Mouse (Mus musculus): ENCODE measurements around the gene Poll.

The Poll gene

DNA sequence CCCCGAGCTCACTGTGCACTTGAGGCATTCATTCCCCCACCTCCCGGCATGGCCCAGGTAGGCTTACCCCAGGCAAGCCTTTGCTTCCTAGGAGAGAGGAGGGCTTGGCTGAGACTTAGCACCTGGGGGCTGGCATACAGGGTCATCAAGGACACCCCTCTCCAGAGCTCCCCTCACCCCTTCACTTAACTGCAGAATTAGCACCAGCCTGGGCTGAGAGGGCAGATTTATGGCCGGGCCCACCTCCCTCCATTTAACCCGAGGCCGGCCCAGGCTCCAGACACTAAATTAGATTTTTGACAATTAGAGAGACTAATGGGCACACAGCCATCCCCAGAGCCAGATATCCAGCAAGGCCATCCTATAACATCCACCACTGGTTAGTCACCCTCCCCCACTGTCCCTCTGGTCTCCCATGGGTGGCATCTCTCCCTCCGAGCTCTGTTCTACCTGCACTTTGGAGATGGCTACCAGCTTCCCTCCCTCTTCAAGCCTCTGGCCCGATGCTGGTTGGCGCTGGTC, 25.1 kb downstream of the Poll start:
- no peak for DNase-seq (ENCODE audit: low spot score)

DNA sequence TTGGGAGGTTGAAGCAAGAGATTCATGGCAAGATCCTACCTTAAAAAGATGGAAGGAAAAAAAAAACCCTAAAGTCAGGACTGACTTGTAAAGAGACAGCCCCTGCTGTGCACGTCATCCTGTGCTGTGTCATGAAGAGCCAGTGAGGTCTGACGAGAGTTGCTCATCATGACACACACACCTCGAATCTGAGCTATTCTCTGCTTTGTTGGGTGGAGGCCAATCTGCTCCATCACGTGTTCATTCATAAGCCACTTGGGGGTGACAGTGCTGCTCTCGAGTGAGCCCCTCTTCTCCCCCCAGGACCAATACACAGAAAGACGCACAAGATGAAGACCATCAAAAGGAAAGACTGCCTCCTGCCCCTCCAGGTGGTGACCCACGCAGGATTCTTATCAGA, 26.7 kb downstream of the Poll start:
- DNase-seq (ENCODE audit: low spot score) = no peak

DNA sequence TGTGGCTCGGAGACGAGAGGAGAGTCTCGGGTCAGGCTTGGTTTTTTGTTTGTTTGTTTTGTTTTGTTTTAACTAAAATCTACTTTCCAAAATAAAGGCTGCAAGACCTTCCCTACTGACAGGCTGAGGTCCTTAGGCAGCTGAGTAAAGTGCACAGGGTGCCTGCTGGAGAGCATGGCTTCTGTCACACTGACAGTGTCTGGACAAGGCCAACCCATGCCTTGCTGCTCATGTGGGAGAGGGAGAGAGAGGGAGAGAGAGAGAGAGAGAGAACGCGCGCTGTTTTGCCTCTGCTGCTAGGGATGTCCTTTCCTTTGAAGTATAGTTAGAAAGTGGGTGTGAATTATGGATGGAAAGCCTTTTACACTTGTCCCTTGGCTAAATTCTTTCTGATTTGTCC, 28.8 kb downstream of the Poll start:
- no peak for DNase-seq (ENCODE audit: low spot score)

DNA sequence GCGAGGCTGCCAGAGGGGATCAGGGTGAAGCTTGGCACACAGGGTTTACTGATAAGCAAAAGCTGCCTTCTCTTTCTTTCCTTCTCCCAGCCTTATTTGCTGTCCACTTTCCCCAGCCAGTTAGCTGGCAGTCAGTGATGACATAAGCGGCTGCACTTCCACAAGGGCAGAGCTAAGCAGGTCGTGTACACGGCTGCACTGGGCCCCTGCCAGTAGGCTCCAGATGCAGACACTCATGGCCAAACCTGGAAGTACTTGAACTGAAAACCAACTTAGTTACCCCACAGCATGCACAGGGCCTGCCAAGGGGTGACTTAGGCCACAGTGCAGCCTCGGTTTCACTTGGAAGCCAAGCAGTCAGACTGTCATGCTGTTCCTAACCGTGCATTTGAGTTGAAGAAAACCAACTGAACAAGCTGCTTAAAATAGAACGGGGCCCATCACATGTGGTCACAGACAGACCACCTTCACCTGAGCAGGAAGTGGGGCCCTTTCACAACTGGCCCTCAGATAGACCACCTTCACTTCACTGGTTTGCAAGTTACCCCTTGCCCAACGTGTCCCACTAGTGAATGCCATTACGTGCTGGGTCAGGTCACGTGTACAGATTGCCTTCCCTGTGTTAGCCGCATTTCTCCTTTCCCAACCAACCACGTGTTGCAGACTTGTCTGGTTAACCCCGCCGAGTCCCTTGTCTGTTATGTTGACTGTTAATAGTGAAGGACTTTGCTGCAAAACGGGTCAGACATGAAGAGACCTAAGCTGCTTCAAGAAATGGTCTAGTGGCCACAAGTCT, 29.9 kb downstream of the Poll start:
- DNase-seq (ENCODE audit: low spot score) = no peak

DNA sequence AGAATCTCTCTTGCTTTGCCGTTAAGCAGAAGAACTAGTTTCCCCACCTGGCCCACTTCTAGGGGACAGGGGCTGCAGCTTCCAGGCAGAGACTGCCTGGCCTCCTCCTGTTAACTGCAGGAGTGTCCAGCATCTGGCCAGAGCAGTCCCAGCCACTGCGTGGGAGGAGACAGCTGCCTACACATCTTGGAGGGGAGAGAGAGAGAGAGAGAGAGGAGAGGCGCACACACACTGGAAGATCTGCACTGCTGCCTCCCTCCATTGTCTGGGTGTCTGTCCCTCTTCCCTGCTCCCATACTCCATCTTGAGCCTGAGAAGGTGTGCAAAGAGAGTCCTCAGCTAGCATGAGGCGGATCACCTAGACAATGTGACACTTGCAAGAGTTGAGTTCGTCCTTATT, 31.0 kb downstream of the Poll start:
- DNase-seq (ENCODE audit: low spot score) = no peak

DNA sequence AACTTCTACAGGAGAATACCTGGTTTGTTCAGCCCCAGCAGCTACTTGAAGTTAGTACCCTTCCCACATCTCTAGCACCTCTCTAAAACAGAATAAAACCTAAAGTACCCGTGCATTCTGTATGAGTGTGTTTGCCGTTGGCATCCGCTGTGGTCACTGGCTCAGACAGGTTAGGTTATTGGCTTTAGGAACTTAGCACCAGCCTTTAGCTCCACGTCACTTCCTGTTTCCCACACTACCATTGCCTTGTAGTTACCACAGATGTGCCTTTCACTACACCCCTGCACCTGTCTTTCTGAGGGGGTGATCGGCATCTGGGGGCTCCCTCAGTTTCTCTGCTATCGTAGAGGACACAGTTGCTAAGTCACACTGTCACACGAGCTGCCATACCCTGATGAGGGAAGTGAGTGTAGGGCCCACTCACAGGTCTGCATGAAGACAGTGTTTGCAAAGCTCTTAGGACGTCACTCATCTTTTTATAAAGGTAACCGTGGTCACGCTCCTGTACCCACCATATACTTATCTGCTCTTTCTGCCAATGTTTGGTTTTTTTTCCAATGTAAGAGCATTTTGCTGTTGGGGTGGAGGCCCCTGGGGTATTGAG, 32.3 kb downstream of the Poll start:
- DNase-seq (ENCODE audit: low spot score) = no peak

DNA sequence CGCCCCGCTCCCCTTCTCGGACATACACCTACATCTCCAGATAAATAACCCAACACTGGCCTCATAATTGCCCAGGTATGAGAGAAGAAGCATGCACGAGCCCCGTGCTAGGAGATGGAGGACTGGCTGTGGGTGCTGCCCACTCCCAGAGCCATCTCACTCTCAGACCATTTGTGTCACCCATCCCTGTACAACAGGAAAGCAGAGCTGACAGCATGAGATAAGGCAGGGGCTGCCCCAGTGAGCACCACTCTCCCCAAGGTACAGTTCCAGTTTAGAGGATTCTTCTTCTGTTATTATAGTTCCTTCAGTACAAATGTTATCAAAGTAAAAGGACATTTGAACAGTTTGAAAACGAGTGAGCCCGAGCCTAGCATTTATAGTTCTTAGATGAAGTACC, 32.9 kb downstream of the Poll start:
- DNase-seq (ENCODE audit: low spot score) = no peak

DNA sequence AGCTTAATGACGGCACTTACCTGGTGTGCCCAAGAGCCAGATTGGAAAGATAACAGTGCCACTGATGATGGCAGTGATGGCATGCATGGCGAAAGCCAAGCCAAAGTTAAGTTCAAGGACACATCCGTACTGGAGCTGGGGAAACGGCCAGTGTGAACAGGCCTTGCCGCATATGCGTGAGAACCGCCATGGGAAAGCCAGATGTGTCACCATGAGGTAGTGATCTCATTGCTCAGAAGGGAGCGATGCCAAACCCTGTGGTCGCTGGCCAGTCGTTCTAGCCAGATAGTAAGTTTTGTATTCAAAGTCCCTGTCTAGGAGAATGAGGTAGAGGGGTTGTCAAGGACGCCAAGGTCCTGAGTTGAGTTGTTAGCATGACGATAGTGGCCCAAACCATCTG, 44.1 kb downstream of the Poll start:
- DNase-seq (ENCODE audit: low spot score) = no peak

DNA sequence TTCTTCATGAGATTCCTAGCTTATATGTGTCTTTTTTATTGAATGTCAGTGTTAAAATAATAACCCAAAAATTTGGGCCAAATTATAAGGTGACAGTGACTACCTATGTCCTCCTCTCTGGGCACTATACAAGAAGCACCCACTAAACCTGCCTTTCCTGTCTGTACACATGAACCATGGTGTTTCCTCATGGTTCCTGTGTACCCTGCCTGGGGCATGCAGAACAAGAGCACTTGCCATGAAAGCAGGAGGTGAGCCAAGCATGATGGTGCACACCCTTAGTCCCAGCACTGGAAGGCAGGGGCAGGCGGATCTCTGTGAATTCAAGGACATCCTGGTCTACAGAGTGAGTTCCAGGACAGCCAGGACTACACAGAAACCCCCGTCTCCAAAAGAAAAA, 45.0 kb downstream of the Poll start:
- no peak for DNase-seq (ENCODE audit: low spot score)

DNA sequence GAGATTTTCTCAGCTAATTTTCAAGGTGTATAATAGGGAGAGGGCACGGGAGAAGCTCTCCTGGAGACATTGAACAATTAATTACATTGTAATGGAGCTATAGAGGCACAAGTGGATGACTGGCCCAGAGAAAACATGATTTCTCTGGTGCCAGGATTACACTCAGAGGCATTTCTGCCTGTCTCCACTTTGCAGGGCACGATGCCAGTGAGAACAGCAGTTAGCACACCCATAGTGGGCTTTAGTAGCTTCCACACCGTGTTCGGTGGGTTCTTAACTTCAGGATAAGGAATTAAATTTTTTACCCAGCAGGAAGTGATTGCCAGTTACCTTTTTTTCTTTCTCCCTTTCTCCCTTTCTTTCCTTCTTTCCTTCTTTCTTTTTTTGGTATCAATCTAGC, 48.9 kb downstream of the Poll start:
- no peak for DNase-seq (ENCODE audit: low spot score)

DNA sequence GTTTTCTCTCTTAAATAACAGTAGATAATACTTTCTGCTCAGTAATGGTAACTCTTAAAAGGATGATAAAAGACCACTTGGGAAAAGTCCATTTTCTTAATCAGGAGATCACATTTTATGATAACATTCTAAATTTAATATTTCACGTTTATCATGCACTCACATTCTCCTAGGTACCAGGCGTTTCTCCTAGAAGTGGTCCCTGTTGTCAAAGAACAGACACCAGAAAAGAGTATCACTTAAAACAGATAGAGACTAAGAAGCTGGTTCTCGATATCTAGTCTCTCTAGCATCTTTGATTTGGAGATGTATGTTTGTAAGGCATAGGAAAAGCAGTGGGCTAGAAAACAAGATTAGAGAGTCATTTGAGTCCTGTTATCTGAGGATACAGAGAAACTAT, 49.7 kb downstream of the Poll start:
- DNase-seq (ENCODE audit: low spot score) = no peak

DNA sequence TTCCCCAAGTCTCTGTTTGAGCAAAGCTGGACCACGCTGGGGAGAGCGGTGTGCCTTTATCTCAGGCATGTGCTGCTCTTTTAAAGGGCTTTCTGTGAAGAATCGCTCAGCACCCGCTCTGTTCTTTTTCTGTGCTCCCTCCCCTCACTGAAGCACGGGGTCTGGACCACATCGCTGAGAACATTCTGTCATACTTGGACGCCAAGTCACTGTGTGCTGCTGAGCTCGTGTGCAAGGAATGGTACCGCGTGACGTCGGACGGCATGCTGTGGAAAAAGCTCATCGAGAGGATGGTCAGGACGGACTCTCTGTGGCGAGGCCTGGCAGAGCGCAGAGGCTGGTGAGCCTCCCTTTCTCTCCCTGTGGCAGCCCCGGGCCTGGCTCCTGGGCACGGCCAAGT, 52.8 kb downstream of the Poll start:
- DNase-seq (ENCODE audit: low spot score) = no peak

DNA sequence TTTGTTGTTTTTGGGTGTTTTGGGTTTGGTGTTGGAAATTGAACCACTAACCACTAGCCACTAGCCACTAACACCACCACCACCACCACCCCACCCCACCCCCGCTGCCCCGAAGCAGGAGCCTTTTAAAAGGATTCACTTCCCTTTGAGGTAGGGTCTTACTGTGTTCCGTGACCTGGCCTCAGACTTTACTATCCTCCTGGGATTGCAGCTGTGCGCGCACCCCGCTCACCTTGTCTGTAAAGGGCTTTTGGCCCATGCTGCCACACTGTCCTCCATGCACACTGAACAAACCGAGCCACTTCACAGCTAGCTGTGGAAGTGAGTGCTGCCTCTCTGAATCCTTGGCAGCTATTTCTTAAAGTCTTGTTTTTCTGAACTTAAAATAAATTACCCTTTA, 54.9 kb downstream of the Poll start:
- no peak for DNase-seq (ENCODE audit: low spot score)
